Mouse (Mus musculus) heart, postnatal 0 days (tissue): ENCODE measurements at regions not wholly inside any gene's neighbourhood (a gene's known extent, or its start where the extent isn't known, plus 50 kb on each side); places are given as distances from the start of the nearest gene placed in this dataset.

Experiments
- CTCF ChIP-seq: IDR thresholded peaks from 2 replicates; pipeline ENCODE4 v1.5.1; 2016; ENCODE audit warnings: antibody characterized with exemption, control low read depth, low read depth
- EP300 ChIP-seq: IDR thresholded peaks from 2 replicates; pipeline ENCODE4 v1.6.1; 2016; ENCODE audit warnings: antibody characterized with exemption, low read depth

DNA sequence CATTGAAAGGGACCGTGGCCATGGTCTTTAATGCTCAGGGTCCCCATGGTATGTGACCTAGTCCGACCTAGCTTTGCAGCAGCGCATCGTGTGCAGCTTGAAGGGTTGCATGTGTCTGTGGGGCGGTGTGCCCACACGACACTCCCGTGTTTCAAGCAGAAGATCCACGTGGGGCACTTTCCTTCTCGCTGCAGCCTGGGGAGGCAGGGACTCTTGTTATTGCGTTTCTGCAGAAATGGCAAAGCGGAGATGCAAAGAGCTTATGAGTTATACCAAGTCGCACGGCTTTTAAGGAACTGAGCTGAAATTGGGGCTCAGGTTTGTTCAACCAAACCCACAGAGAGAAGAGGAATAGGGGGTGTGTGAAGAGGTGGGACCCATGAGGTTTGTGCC lies 272.2 kb upstream of the 4930535I16Rik start:
- TF ChIP-seq CTCF = no peak
- TF ChIP-seq EP300 = no peak
